Mouse (Mus musculus) midbrain, postnatal 0 days (tissue): ENCODE data around the gene Gm49510. TPM values are rescaled to one million over a fixed set of nuclear protein-coding genes. Genes with fewer than 3 reads are reported as not detected.

ENCODE experiments used
- ATAC-seq: fragments of 200-750 bp; cut with Nextera tagmentation; 2 replicates; pipeline ENCODE4 v1.8.0; 2017; ENCODE audit warnings: moderate number of reproducible peaks, mild to moderate bottlenecking, moderate TSS enrichment, moderate library complexity; ENCODE audit not compliant: low FRiP score
- DNase-seq: peaks from one replicate; pipeline ENCODE4 v3.0.0-alpha.2; 2015; ENCODE audit warnings: low spot score
- H3K27ac ChIP-seq: fragments of 300-500 bp; sonication (generic); 2 replicates; pipeline ENCODE4 v1.5.1; 2014; ENCODE audit warnings: low read depth, mild to moderate bottlenecking, low read length, mixed read lengths
- H3K27me3 ChIP-seq: fragments of 300-500 bp; sonication (generic); 2 replicates; pipeline ENCODE4 v1.6.1; 2014; ENCODE audit warnings: low read length, control low read depth, mixed read lengths; ENCODE audit not compliant: insufficient read depth
- H3K36me3 ChIP-seq: fragments of 300-500 bp; sonication (generic); 2 replicates; pipeline ENCODE4 v1.6.1; 2014; ENCODE audit warnings: low read length, control low read depth, mixed read lengths; ENCODE audit not compliant: insufficient read depth
- H3K4me1 ChIP-seq: fragments of 300-500 bp; sonication (generic); 2 replicates; pipeline ENCODE4 v1.6.1; 2014; ENCODE audit warnings: mild to moderate bottlenecking, control low read depth, antibody characterized with exemption, low read length, mixed read lengths; ENCODE audit not compliant: insufficient read depth
- H3K4me2 ChIP-seq: fragments of 300-500 bp; sonication (generic); 2 replicates; pipeline ENCODE4 v1.6.1; 2014; ENCODE audit warnings: low read depth, mild to moderate bottlenecking, low read length, mixed read lengths; ENCODE audit not compliant: poor library complexity, severe bottlenecking
- H3K4me3 ChIP-seq: fragments of 300-500 bp; sonication (generic); 2 replicates; pipeline ENCODE4 v1.5.1; 2014; ENCODE audit warnings: low read depth, mild to moderate bottlenecking, low read length, moderate library complexity
- H3K9ac ChIP-seq: fragments of 300-500 bp; sonication (generic); replicated peaks from 2 replicates; pipeline ENCODE4 v1.6.1; 2014; ENCODE audit warnings: mild to moderate bottlenecking, low read length, moderate library complexity, mixed read lengths; ENCODE audit not compliant: poor library complexity, severe bottlenecking
- H3K9me3 ChIP-seq: fragments of 300-500 bp; sonication (generic); 2 replicates; pipeline ENCODE4 v1.6.1; 2016; ENCODE audit warnings: low read length, control low read depth
- CTCF ChIP-seq: IDR thresholded peaks from 2 replicates; pipeline ENCODE4 v1.5.1; 2016; ENCODE audit warnings: antibody characterized with exemption, mild to moderate bottlenecking
- WGBS: fragments of 180-500 bp; shearing (Covaris S2); extraction: QIAGEN DNeasy Blood & Tissue Kit; methylation state at CpG from one replicate; pipeline ENCODE4 v1.1.7; 2014; 5-methylcytosine and 5-hydroxymethylcytosine counted together
- polyA plus RNA-seq: library from polyadenylated mRNA; unstranded; fragments of >200 nt; fragmentation: Nextera tagmentation; extraction: Ambion mirVana; gene quantifications from 2 replicates; pipeline ENCODE4 v1.2.1, GENCODE M21; 2015
- total RNA-seq: library from RNA; depleted of rRNA; stranded (reverse); fragments of >200 nt; gene quantifications from 2 replicates; pipeline ENCODE4 v1.2.3, GENCODE M21; 2014; rRNA removed

Gm49510 gene
- 1.7 TPM in 1 of 2 replicates, not detected in the other for total RNA-seq
- polyA plus RNA-seq, result 0.17 TPM in 1 of 2 replicates, not detected in the other

DNA sequence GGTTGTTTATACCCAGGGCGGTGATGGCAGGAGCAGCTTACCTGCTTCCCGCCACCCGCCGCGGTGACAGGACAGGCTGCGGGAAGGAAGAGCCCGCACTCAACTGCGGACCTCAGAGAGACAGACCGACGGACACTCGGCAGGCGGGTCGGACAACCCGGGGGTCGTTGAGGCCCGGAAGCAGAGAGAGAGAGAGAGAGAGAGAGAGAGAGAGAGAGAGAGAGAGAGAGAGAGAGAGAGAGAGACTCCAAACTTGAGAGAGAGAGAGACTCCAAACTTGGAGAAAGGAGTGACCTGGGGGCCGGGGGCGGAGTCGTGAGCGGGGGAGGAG lies at the start of gene Gm49510:
Gene Gm49510, plus strand, starts transcription at position 259 of the 331 bp plus-strand sequence.
- Histone ChIP-seq H3K27me3 (peaks cover 3% of the 10 kb centered on the region; the same call in 1 of the 2 replicates), H3K9me3 (no peaks in the 10 kb centered on the region), H3K9ac (peak within 1 kb of the TSS; percentile 53), H3K36me3 (peaks cover 5% of the 10 kb centered on the region), H3K4me3 (peak within 1 kb of the TSS; percentile 46), H3K4me2 (peak within 1 kb of the TSS; percentile 92), H3K4me1 (0 out of 2 replicates have a peak, but pooled peaks cover 3% of the 10 kb centered on the region), H3K27ac (no peak within 1 kb of the TSS; the same call in 1 of the 2 replicates)
- no peak for TF ChIP-seq CTCF
- DNase-seq (no peak), ATAC-seq (no peak)
- 6% methylated on average over 18 of the region's 20 CpGs for WGBS

DNA sequence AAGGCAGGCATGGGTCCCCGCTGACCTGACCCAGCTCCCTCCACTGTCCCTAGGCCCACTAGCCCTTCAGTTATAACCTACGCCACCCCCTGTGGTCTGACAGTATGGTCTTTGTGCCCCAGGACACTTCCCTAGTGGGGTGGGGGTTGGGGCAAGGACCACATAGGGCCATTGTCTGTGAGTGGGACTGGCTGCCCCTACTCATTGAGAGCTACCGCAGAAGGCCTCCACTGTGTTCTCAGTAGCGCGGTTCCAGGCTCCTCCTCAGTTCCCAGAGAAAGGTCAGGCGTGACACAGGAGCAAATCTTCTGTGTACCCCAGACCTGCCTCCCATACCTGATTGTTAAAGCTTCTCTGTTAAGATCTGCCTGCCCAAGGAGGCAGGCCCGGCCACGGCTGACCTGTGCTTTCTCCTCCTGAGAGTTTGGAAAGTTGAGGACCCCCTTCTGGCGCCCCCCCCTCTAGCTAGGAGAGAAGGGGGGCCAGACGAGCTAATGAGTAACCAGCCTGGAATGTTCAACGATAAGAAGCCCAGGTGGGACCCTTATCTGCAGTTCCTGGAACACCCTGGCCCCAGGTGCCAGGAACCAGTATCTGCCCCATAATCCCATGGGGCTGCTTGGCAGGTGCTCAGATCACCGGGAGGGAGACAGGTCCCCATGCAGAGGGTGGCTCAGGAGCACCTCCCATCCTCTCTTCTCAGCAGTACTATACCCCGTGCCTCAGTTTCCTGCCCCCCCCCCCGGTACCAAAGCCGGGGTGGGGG lies 49.2 kb upstream of the Gm49510 start:
- H3K9me3 ChIP-seq, result no peaks in the 10 kb centered on the region
- WGBS, result 79% methylated on average over 14 of the region's 15 CpGs
- H3K27ac ChIP-seq, result no peak overlapping the region
- no peaks in the 10 kb centered on the region for H3K36me3 ChIP-seq
- no peak overlapping the region for H3K9ac ChIP-seq
- DNase-seq (no peak), ATAC-seq (no peak)
- no peak for TF ChIP-seq CTCF
- H3K4me1 ChIP-seq, result no peaks in the 10 kb centered on the region
- H3K27me3 ChIP-seq, result no peaks in the 10 kb centered on the region
- H3K4me2 ChIP-seq, result no peak overlapping the region
- no peak overlapping the region for H3K4me3 ChIP-seq

DNA sequence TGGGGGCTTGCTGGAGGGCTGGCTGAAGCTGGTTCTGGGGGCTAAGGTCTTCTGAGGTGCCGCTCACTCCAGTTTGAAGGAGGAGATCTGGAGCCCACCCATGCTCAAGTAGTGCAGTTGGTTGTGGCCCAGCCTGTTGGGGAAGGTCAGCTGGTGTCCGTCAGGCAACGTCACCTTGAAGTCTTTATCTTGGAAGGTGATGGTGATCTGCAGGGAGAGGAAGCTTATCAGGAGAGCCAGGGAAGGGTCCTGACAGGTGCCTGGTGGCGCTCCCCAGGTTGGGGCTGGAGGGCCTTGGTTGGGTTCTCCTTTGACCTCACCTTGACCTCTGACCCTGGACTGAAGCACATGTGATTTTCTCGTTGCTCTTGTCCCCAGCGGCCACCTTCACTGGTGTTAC lies 48.5 kb upstream of the Gm49510 start:
- 77% methylated on average over 6 of the region's 6 CpGs for WGBS
- Histone ChIP-seq H3K4me1 (no peaks in the 10 kb centered on the region), H3K36me3 (no peaks in the 10 kb centered on the region), H3K9me3 (no peaks in the 10 kb centered on the region), H3K4me3 (no peak overlapping the region), H3K9ac (no peak overlapping the region), H3K27me3 (no peaks in the 10 kb centered on the region), H3K27ac (no peak overlapping the region), H3K4me2 (no peak overlapping the region)
- DNase-seq, result no peak
- TF ChIP-seq CTCF, result no peak
- ATAC-seq, result no peak

DNA sequence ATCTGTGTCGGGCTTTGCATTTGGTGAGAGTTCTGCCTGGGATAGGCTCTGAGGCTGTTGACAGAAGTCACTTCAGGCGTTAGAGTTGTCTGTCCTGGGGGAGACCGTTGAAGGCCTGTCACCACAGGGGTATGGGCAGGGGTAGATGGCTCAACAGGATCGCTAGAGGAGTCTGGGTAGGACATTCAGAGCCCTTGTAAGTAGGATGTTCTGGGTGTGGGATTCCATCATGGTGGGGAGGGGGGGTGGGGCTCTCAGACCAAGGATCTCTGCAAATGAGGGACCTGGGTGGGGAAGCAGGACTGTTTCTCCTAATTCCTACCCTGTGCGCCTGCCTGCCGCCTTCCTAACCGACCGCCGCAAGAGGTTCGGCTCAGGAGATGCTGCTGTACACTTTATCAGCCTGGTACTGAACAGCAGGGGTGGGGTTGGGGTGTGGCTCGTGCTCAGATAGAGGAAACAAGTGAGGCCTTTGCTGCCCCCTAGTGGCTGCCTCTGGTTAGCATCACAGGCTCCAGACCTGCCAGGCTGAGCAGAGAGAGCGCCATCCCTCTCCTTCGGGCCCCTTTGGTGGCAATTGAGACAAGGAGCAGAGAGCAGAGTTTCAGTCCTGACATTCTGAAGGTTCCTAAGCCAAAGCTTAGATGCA lies 47.8 kb upstream of the Gm49510 start:
- TF ChIP-seq CTCF, result peak; percentile 90
- H3K9ac ChIP-seq, result no peak overlapping the region
- no peak overlapping the region for H3K4me3 ChIP-seq
- H3K4me2 ChIP-seq, result no peak overlapping the region; the same call in 1 of the 2 replicates
- no peak overlapping the region for H3K27ac ChIP-seq
- peak; percentile 91 for DNase-seq
- H3K27me3 ChIP-seq, result no peaks in the 10 kb centered on the region
- 16% methylated on average over 13 of the region's 13 CpGs for WGBS
- ATAC-seq, result peak; percentile 78
- H3K36me3 ChIP-seq, result no peaks in the 10 kb centered on the region
- no peaks in the 10 kb centered on the region for H3K9me3 ChIP-seq
- H3K4me1 ChIP-seq, result no peaks in the 10 kb centered on the region

GRCm38 (mm10) chr15:78855303-78855965 lies 44.0 kb upstream of the Gm49510 start, which contains the start of gene Lgals2:
Lgals2 (minus strand) TSS chr15:78855529.
- Histone ChIP-seq H3K9ac (no peak within 1 kb of the TSS), H3K36me3 (no peaks in the 10 kb centered on the region), H3K27me3 (no peaks in the 10 kb centered on the region), H3K4me1 (no peaks in the 10 kb centered on the region), H3K27ac (no peak within 1 kb of the TSS), H3K4me2 (no peak within 1 kb of the TSS), H3K9me3 (no peaks in the 10 kb centered on the region), H3K4me3 (no peak within 1 kb of the TSS)
- DNase-seq, result no peak
- no peak for ATAC-seq
- TF ChIP-seq CTCF, result no peak
- 77% methylated on average over 8 of the region's 8 CpGs for whole genome bisulfite sequencing

DNA sequence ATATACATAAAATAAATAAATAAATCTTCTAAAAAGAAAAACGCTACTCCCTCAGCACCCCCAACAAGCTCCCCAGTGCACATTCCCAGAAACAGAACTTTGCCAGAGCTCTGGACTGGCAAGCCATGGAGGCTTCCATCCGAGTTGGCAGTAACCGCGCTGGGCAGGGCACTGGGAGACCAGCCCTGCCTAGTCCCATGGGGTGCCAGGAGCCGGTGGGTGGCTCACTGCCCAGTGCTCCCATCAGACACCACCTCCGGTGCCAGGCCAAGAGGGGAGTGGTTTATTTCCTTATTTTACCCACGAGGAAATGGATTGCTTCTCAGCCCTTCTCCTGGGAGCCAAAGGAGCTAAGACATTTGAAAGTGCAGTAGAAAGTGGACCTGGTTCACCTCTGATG lies 42.5 kb upstream of the Gm49510 start:
- no peak overlapping the region for H3K9ac ChIP-seq
- TF ChIP-seq CTCF, result no peak
- no peak overlapping the region for H3K27ac ChIP-seq
- H3K9me3 ChIP-seq, result no peaks in the 10 kb centered on the region
- WGBS, result 74% methylated on average over 7 of the region's 7 CpGs
- no peak overlapping the region for H3K4me2 ChIP-seq
- no peak for ATAC-seq
- H3K4me3 ChIP-seq, result no peak overlapping the region
- H3K27me3 ChIP-seq, result no peaks in the 10 kb centered on the region
- no peaks in the 10 kb centered on the region for H3K36me3 ChIP-seq
- peak; percentile 51 for DNase-seq
- no peaks in the 10 kb centered on the region for H3K4me1 ChIP-seq
